Mouse (Mus musculus) bone marrow, adult 2 months (tissue): ENCODE data around the gene Irf2bpl.

ENCODE experiments used
- CTCF ChIP-seq: fragments of 200-500 bp; IDR thresholded peaks from 2 replicates; pipeline ENCODE4 v1.5.1; 2011; ENCODE audit warnings: low read length, control low read depth; ENCODE audit not compliant: control insufficient read depth, insufficient read depth
- POLR2A ChIP-seq: fragments of 200-500 bp; IDR thresholded peaks from 2 replicates; pipeline ENCODE4 v1.6.1; 2011; ENCODE audit warnings: low read depth, mild to moderate bottlenecking, control low read depth, low read length, borderline replicate concordance; ENCODE audit not compliant: control insufficient read depth

DNA sequence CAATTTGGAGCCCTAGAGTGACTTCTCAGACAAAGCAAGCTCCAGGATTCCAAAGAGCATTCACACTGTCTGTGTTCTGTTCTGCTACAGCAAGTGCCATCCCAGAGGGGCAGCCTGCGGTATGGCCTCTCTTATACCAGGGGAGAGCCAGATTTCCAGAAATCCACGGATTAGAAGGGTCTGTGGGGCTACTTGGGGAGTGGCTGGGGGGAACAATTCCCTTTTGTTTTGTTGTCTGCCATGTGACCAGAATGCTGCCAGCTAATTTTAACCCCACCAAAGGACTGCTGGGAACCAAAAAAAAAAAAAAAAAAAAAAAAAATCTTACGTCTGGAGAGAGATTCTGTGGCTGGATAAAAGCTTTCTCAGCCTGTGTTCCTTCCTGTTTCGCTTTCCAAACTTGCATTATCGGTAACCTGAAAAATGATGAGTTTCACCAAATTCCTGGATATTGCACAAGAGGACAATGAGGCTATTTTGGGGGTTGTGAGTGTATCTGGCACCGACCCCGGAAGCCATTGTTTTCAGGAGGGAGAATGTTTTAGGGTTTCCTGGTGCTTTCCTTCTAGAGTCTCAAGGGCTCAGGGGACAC is 12.4 kb upstream of the Irf2bpl start:
- TF ChIP-seq POLR2A = no peak
- TF ChIP-seq CTCF = no peak
